Mouse (Mus musculus): ENCODE measurements around the gene Samhd1.
"Not testable (repeated sequence)": the region's sequence is repeated elsewhere in the genome, so short reads cannot be mapped to it uniquely, and the experiment has no call there.

Samhd1 gene

DNA sequence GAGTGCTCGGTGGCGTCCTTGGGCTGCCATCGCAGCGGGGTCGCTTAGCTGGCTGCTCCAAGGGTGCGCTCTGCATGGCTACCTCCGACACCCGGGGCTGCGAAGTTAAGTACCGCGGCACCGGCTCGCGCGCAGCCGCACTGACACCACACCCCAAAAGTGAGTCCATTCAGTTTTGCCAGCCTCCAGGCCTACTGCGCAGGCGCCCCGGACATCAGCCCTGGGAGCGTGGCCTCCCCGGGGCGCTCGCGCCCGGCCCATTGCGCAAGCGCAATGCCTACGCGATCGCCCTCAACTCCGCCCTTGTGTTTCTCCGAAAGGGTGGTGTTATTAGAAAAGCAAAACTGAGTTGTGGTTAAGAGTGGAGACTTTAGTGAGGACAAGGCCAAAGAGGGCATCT lies at the start of gene Samhd1:
Samhd1 (minus strand) TSS at position 252 of the 400 bp plus-strand sequence.
- peak; percentile 92 for DNase-seq (ENCODE audit: low spot score)

DNA sequence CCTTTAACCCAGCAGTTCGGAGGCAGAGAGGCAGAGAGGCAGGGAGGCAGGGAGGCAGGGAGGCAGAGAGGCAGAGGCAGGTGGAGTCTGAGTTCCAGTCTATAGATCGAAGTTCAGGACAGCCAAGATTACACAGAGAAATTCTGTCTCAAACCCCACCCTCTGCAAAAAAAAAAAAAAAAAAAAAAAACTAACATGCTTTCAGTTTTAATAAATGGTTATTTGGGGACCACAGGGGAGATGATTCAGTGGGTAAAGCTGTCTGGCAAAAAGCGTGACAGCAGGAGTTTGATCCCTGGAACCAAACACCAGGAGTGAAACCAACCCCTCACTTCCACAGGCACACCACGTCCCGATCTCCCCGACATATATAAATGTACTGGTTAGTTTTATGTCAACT lies 43.1 kb upstream of the Samhd1 start:
- no peak for DNase-seq (ENCODE audit: low spot score)

DNA sequence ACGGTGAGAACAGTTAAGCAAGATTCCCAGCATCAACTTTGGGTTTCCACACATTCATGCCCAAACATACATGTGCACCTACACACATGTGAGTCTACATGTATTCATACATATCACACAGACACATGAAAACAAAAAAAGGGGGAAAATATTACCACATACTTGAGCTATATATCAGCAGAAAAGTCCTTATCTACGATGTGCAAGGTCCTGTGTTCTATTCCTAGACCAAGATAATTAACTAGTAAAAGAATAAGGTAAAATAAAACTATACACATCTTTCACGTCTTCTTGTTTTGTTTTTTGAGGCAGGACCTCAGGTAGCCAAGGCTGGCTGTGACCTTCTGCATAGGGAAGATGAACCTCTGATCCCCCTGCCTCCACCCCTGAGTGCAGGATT lies 41.2 kb upstream of the Samhd1 start:
- DNase-seq (ENCODE audit: low spot score): no peak

DNA sequence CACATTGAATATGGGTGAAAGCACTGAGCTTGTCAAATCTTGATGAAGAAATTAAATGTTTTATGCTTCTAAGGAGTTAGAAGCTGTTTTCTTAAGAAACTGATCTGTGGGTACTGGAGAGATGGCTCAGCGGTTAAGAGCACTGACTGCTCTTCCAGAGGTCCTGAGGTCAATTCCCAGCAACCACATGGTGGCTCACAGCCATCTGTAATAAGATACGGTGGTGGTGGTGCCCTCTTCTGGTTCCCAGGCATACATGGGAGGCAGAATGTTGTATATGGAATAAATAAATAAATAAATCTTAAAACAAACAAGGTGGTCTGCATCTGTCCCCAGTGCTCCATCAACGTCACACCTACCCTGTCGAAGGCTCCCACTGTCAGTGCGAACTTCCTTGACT lies 39.4 kb upstream of the Samhd1 start:
- DNase-seq (ENCODE audit: low spot score): no peak

DNA sequence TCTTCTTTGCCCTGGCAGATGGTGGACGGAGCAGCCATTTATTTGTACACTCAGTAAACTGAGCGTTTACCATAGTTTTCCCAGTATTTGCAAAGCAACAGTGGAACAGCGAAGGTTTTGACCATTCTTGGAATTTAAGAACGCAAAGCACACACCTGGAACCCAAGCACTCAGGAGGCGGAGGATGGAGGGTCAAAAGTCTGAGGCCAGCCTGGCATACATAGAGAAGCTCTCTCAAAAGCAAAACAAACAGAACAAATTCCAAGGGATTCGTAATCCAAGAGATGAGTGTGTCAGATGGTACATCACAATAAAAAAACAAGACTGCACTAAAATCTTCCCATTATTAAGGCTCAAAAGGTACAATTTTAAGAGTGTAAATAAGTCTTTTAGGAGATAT lies 38.5 kb upstream of the Samhd1 start:
- no peak for DNase-seq (ENCODE audit: low spot score)

DNA sequence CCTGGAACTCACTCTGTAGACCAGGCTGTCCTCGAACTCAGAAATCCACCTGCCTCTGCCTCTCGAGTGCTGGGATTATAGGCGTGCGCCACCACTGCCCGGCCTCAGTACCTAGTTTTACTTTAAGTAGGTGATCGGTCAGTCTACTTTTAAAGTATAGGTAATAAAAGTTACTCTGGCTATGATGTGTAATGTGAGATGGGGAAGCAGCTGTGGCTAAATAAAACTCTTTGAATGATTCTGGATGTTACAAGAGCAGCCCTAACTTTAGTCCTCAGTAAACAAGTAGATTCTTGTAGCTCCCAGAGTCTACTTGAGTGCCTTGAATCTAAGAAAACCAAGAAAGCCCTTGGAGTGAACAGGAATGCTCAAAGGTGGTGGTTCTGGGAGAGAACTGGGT lies 37.9 kb upstream of the Samhd1 start:
- no peak for DNase-seq (ENCODE audit: low spot score)

DNA sequence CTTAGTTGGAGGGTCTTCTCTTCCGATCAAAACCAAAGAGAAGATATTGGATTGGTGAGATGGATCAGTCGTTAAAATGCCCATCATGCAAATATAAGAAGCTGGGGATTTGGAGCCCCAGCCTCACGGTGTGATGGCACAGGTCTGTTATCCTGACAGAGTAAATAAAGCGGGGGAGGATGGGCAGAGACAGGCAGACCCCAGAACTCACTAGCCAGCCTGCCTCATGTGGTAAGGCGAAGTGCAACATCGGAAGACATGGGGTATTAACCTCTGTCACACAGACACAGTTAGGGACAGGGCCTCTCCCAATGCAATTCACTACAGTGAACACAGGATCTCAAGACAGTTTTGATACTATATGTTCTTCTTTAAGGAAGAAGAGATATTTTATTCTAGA lies 35.6 kb upstream of the Samhd1 start:
- no peak for DNase-seq (ENCODE audit: low spot score)

DNA sequence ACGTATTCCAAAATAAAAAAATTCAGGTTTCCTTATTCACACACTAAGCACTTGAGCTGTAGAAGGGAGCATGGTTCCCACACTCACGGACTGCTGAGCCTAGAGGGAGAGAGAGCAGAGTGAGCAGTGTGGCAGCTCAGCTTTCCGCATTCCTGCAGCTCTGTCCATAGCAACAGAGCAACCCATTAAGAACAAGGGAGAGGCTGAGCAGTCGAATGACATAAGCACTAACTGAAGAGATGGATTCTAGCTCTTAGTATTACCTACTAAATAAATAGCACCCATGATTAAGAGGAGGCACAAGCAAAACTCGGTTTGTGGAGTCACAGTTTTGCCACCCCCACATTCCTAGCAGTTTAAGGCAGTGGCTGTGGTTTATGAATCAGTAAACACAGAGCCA lies 35.1 kb upstream of the Samhd1 start:
- no peak for DNase-seq (ENCODE audit: low spot score)

DNA sequence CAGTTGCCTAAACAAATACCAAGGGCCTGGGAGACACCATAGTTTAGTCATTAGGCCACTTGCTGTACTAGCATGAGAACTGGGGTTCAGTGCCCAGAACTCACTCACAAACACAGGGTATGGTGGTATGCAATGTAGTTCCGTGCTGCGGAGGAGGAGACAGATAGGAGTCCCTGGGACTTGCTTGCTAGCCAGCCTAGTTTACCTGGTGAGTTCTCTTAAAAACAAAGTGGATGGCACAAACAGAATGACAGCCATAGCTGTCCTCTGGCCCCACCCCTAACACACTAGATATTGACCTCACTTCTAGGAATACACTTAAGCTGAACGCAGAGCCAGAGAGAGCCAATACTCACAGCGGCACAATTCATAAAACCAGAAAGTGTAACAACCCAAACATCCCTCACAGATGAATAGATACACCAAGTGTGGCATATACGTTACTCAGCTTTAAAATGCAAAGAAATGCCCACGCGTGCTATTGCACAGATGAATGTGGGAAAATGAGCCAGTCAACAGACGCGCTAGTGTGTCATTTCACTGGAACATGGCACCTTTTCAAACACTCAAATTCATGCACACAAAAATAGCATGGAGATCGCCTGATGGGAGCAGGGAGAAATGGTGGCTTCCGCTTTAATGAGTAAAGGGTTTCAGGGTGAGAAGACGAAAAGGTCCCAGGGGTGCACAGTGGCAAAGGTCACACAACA lies 31.5 kb upstream of the Samhd1 start:
- no peak for DNase-seq (ENCODE audit: low spot score)

DNA sequence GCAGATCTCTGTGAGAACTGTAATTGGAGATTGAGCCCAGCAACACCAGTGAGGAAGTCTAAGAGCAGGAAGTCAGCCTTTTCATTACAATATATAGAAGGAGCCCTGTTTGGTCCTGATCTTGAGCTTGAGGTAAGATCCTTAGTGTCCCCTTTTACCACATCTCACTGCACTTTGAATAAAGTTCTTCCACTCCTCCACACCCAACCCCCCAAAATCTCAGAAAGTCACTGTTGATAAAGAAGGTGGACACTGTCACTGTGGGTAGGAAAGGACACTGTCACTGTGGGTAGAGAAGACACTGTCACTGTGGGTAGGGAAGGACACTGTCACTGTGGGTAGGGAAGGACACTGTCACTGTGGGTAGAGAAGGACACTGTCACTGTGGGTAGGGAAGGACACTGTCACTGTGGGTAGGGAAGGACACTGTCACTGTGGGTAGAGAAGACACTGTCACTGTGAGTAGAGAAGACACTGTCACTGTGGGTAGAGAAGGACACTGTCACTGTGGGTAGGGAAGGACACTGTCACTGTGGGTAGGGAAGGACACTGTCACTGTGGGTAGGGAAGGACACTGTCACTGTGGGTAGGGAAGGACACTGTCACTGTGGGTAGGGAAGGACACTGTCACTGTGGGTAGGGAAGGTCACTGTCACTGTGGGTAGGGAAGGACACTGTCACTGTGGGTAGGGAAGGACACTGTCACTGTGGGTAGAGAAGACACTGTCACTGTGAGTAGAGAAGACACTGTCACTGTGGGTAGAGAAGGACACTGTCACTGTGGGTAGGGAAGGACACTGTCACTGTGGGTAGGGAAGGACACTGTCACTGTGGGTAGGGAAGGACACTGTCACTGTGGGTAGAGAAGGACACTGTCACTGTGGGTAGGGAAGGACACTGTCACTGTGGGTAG lies 30.5 kb upstream of the Samhd1 start:
- not testable (repeated sequence) for DNase-seq (ENCODE audit: low spot score)

DNA sequence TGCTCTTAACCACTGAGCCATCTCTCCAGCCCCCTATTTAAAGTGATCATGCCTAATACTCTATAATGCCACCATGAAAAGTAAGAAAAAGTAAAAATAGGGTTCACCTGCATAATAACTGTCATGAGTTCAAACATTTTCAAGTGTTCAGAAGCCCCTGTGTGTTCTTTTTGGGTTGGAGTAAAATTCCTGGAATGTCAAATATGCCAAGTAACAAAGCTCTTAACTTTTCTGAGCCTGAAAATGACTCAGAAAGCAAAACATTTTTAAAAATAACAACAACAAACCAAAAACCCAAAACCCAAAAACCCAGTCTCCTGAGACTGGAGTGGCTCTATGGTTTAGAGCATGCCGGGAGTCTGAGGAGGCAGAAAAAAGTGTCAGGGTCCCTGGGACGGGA lies 29.0 kb upstream of the Samhd1 start:
- no peak for DNase-seq (ENCODE audit: low spot score)

DNA sequence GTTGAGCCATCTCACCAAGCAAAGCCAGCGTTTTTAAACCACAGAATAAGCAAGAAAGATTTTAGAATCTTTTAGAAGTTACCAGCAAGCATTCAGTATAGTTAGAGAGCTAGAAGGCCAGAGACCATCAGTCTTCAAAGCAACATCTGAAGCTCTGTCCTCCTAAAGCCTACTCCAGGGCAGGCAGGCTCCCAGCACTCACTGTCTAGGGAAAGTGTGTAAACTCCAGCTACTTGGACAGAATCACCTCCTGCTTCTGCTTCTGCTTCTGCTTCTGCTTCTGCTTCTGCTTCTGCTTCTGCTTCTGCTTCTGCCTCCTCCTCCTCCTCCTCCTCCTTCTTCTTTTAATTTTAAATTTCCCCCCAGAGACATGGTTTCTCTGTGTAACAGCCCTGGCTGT lies 21.0 kb upstream of the Samhd1 start:
- no peak for DNase-seq (ENCODE audit: low spot score)

DNA sequence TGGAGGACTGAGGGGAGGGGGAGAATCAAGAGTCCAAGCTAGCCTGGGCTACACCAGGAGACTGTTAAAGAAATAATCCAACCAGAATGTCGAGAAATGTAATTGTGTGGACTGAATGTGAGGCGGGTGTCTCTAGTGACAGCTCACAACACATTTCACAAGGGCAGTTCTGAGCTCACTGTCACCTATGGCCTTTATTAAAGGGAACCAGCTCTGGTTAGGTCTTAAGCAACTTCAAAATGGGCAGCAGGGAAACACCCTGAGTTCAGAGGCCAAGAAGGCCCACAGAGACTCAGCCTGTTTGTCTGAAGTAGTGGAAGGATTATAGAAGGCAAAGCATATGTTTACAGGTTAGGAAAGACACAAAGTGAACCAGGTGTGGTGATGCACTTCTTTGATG lies 18.2 kb upstream of the Samhd1 start:
- no peak for DNase-seq (ENCODE audit: low spot score)

DNA sequence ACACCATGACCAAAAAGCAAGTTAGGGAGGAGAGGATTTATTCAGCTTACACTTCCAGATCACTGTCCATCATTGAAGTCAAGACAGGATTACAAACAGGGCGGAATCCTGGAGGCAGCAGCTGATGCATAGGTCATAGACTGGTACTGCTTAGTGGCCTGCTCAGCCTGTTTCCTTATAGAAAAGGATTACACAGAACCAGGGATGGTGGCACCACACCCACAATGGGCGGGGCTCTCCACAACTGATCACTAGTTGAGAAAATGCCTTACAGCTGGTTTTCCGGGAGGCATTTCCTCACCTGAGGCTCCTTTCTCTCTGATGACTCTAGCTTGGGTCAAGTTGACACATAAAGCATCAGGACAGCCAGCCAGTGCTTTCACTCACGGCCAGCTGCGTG lies 13.4 kb upstream of the Samhd1 start:
- no peak for DNase-seq (ENCODE audit: low spot score)

DNA sequence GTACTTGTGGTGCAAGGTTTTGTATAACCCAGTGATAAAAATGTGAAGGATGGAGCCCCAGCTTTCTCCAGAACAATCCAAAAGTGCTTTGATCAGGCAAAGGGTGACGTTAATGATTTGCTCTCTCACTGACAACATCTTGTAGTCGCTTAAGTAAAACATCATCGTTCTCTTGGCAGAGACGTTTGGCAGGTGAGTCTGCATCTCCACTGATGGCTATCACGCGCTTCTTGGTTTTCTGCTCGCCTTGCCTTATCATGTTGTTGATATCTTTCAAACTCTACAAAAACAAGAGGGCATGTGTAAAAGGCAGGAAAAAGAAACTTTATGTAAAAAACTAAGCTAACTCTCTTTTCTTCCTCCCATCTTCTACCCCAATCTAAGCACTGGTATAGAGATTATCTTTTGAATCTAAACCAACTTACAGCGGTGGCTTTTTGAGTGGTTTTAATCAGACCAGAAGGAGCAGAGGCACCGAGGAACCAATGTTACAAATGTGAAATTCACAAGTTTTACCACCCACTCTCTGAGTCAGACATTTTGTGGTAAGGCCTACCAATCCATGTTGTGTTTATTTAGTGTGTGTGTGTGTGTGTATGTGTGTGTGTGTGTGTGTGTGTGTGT lies 12.4 kb upstream of the Samhd1 start:
- no peak for DNase-seq (ENCODE audit: low spot score)

DNA sequence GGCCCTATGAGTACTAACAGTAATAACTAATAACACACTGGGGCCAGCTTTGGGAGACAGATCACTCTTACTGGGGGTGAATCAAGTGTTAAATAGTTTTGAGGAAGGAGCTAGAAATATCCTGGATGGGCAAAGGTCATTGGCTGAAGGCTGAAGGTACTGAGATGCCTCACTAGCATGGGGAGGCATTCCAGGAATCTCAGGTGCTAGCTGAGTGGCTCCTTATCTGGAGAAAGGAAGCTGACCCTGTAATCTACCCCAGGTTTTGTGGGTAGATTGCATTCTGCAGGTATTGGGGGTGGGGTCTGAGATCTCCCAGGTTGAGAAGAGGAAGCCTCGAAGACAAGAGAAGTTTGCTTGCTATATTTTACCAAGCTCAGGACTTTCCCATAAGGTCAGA lies 10.1 kb upstream of the Samhd1 start:
- DNase-seq (ENCODE audit: low spot score): no peak

DNA sequence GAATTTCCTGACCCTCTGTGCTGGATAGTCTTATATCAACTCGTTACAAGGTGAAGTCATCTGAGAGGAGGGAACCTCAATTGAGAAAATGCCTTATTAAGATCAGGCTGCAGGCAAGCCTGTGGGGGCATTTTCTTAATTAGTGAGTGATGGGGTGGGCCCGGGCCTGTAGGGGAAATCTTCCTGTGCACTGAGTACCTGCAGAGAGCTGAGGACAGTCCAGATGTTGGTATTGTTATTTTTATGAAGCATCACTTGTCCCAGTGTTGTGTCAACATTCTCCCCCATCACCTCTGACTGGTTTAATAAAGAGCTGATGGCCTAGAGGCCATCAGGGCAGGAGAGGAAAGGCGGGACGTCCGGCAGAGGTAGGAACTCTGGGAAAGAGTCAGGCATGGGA lies 9.1 kb upstream of the Samhd1 start:
- no peak for DNase-seq (ENCODE audit: low spot score)

DNA sequence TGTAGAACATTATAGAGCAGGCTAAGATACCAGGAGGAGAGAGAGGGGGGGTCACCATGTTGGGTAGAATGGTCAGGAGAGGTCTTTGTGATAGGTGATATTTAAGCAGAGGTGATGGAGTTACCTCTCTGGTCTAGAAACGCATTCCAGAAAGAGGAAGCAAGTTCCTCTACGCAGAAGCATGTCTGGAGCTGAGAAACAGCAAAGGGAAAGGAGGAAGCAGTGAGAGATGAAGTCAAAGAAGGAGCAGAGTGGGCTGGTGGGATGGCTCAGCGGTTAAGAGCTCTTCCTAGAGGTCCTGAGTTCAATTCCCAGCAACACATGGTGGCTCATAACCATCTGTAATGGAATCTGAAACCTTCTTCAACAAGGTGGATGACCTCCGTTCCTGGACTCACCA lies 6.9 kb upstream of the Samhd1 start:
- no peak for DNase-seq (ENCODE audit: low spot score)

DNA sequence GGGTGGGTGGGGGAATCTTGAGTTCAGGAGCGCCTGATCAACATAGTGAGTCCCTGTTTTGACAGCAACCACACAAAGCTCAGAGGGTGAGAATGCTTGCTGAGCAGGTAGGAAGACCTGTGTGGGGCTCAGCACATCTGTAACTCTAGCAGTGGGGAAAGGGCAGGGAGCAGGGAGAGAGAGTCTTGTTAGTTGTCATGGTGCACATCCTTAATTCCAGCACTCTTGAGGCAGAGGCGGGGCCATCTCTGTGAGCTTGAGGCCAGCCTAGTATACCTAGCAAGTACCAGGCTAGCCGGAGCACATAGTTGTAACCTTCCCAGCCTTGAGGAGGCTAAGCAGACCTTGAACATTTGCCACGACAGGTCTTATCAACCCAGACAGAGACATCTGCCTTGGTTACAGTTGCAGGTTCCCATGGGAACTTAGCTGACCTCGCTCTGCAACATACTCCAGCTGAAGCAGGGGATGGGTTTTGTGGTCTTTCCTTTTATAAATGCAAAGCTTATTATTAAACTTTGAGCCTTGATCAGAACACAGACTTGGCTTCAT lies 4.3 kb upstream of the Samhd1 start:
- no peak for DNase-seq (ENCODE audit: low spot score)

DNA sequence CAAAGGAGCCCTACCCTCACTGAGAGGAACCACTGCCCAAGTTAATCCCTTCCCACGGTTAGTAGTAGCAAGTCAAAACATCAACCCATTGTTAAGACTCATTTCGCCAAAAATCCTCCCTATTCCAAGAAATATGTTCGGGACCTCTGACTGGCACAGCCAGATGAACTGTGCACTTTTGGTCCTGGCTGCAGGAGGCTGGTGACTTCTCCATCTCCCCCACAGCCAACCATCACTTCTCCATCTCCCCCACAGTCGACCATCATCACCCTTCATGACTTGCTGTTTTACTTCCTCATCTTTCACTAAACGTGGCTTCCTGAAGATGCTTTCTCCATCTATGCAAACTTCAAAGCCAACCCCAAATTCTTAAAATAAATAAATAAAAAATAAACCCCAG lies 3.7 kb upstream of the Samhd1 start:
- no peak for DNase-seq (ENCODE audit: low spot score)

DNA sequence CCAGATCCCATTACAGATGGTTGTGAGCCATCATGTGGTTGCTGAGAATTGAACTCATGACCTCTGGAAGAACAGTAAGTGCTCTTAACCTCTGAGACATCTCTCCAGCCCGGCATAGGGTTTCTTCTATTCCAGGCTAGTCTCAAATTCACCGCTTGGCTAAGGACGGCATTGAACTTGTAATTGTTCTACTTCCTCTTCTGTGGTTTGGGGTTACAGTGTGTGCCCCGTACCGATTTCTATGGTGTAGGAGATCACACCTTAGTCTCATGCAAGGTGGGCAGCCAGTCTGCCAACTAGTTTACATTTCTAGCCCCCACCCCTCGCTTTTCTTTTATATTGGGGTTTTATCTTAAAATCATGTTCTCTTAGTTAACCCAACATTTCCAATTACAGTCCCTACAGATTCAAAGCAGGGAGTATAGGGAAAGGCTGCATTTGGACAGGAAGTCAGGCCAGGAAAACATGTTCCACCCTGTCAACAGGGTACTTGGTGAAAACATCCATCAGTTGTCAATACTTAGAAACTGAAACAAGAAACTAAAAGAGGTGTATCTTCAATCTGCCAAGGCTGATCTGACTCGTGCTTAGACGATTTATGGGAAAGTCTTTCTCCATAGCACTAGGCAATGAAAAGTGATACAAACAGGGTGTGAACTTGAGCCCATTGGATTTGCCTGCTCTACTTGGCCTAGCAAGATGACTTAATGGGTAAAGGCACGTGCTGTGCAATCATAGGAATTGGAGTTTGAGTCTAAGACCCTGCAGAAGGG lies 3.1 kb upstream of the Samhd1 start:
- DNase-seq (ENCODE audit: low spot score): no peak

DNA sequence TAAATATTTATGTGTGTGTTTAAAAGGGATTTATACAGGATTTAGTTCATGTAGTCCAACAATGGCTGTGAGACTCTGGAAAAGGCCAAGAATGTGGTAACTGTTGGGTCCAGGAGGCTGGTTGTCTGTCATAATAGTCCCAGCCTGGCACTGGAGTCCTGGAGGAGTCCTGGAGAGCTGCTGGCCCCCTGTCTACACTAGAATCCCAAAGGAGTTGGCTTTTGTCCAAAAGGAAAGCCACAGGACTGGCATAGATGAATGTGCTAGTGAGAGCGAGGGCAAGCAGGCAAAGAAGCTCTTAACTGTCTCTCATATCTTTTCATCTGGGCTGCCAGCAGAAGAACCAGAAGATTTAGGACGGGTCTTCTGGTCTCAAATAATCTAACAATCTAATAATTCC lies 1.6 kb upstream of the Samhd1 start:
- DNase-seq (ENCODE audit: low spot score): no peak
